ENCODE assay signal across 8 mouse cellular contexts in genomic region chr17:32036509-32037438, GRCm38 (mm10). TPM values are rescaled to one million over a fixed set of nuclear protein-coding genes. Genes with fewer than 3 reads are reported as not detected.
DNase-seq lines count a peak whose midpoint lies in the region; ATAC-seq and TF ChIP-seq lines count a peak whose summit lies in the region.

No protein-coding gene starts in this region.

- peak; percentile 80 for ATAC-seq in hindbrain, embryonic 15.5 days (ENCODE audit: low FRiP score, low read depth)
- ATAC-seq in midbrain, embryonic 11.5 days (ENCODE audit: low FRiP score) = peak; percentile 70; the same call in 1 of the 2 replicates

- no peaks in the 10 kb centered on the region for H3K9me3 ChIP-seq in hindbrain, embryonic 15.5 days
- no peaks in the 10 kb centered on the region for H3K9me3 ChIP-seq in midbrain, embryonic 11.5 days (ENCODE audit: control insufficient read depth, low read length)

- H3K9ac ChIP-seq in hindbrain, embryonic 15.5 days = peak overlapping the region; percentile 74
- peak overlapping the region; percentile 89 for H3K9ac ChIP-seq in midbrain, embryonic 11.5 days (ENCODE audit: low read length)

- TF ChIP-seq POLR2A in thymus, adult 2 months (IDR thresholded peaks at IDR 0.05; ENCODE audit: control insufficient read depth, extremely low read depth, insufficient read depth, low read length, poor library complexity) = no peak

- DNase-seq in adrenal gland, postnatal 10 days = peak; percentile 39
- DNase-seq in adrenal gland, postnatal 4 days (ENCODE audit: low spot score in 2 of 2) = no peak
- DNase-seq in thymus, adult 2 months = no peak
- DNase-seq in thymus, postnatal 4 days = no peak
- DNase-seq in midbrain, embryonic 11.5 days (ENCODE audit: low spot score, missing footprints) = peak; percentile 89
- no peak for DNase-seq in gastrocnemius, postnatal 25 days
- DNase-seq in frontal cortex, postnatal 10 days (ENCODE audit: low spot score in 2 of 2) = no peak

- H3K4me2 ChIP-seq in hindbrain, embryonic 15.5 days = peak overlapping the region; percentile 92
- H3K4me2 ChIP-seq in midbrain, embryonic 11.5 days = peak overlapping the region; percentile 92

- peaks cover 11% of the 10 kb centered on the region for H3K4me1 ChIP-seq in thymus, adult 2 months (replicated peaks; ENCODE audit: control insufficient read depth, insufficient read depth, low read length)
- H3K4me1 ChIP-seq in hindbrain, embryonic 15.5 days (replicated peaks) = peaks cover 27% of the 10 kb centered on the region
- H3K4me1 ChIP-seq in midbrain, embryonic 11.5 days (ENCODE audit: control insufficient read depth, insufficient read depth, low read length) = peaks cover 13% of the 10 kb centered on the region

- H3K36me3 ChIP-seq in thymus, adult 2 months (ENCODE audit: control insufficient read depth, insufficient read depth, low read length) = no peaks in the 10 kb centered on the region
- H3K36me3 ChIP-seq in hindbrain, embryonic 15.5 days = no peaks in the 10 kb centered on the region
- H3K36me3 ChIP-seq in midbrain, embryonic 11.5 days (ENCODE audit: control insufficient read depth, insufficient read depth, low read length) = 0 out of 2 replicates have a peak, but pooled peaks cover 2% of the 10 kb centered on the region

- WGBS in thymus, adult 2 months = under 1% methylated on average over 46 of the region's 46 CpGs
- under 1% methylated on average over 46 of the region's 46 CpGs for WGBS in hindbrain, embryonic 15.5 days
- under 1% methylated on average over 46 of the region's 46 CpGs for WGBS in midbrain, embryonic 11.5 days

- no peak for TF ChIP-seq CTCF in thymus, adult 2 months (IDR thresholded peaks at IDR 0.05; ENCODE audit: borderline replicate concordance, control insufficient read depth, extremely low read depth, insufficient read depth, low read length, poor library complexity)

- no peaks in the 10 kb centered on the region for H3K27me3 ChIP-seq in thymus, adult 2 months (ENCODE audit: control insufficient read depth, insufficient read depth, low read length)
- H3K27me3 ChIP-seq in hindbrain, embryonic 15.5 days = no peaks in the 10 kb centered on the region
- H3K27me3 ChIP-seq in midbrain, embryonic 11.5 days (ENCODE audit: control insufficient read depth, insufficient read depth, low read length) = no peaks in the 10 kb centered on the region

- peak overlapping the region; percentile 71 for H3K4me3 ChIP-seq in thymus, adult 2 months (ENCODE audit: control insufficient read depth, insufficient read depth, low read length)
- peak overlapping the region; percentile 80 for H3K4me3 ChIP-seq in hindbrain, embryonic 15.5 days
- peak overlapping the region; percentile 90 for H3K4me3 ChIP-seq in midbrain, embryonic 11.5 days (ENCODE audit: low read depth, low read length)

- H3K27ac ChIP-seq in thymus, adult 2 months (ENCODE audit: control insufficient read depth, insufficient read depth, low read length) = no peak overlapping the region
- peak overlapping the region; percentile 84 for H3K27ac ChIP-seq in hindbrain, embryonic 15.5 days (replicated peaks)
- peak overlapping the region; percentile 48; the same call in 1 of the 2 replicates for H3K27ac ChIP-seq in midbrain, embryonic 11.5 days (ENCODE audit: low read depth, low read length)

RNA-seq across cellular contexts. Expression of gene Hsf2bp, which starts 0.6 kb away (rescaled TPM):
- total RNA-seq in adrenal gland, postnatal 10 days (2021) = 1 to 10 TPM; 1.4 to 1.7 TPM
- 1 to 10 TPM; 1.9 TPM for total RNA-seq in adrenal gland, postnatal 4 days (2021)
- polyA plus RNA-seq in thymus, adult 2 months (2012; rRNA removed) = 0.32 and 0.54 TPM in 2 replicates
- 0.48 and 0.49 TPM in 2 replicates for polyA plus RNA-seq in hindbrain, embryonic 15.5 days (2015; fragmentation: Nextera tagmentation; extraction: Ambion mirVana)
- 0.57 and 0.60 TPM in 2 replicates for polyA plus RNA-seq in midbrain, embryonic 11.5 days (2014; fragmentation: Nextera tagmentation; extraction: Ambion mirVana)
- under 1 TPM; 0.92 to 0.99 TPM for total RNA-seq in gastrocnemius, postnatal 25 days (2021)

RNA-seq across cellular contexts. Expression of gene Rrp1b, which starts 0.9 kb away (rescaled TPM):
- total RNA-seq in adrenal gland, postnatal 10 days (2021) = 10 to 100 TPM; 15.5 to 21.7 TPM
- 10 to 100 TPM; 29.2 to 35.3 TPM for total RNA-seq in adrenal gland, postnatal 4 days (2021)
- 15.8 and 17.2 TPM in 2 replicates for polyA plus RNA-seq in thymus, adult 2 months (2012; rRNA removed)
- 35.1 and 36.3 TPM in 2 replicates for polyA plus RNA-seq in hindbrain, embryonic 15.5 days (2015; fragmentation: Nextera tagmentation; extraction: Ambion mirVana)
- 49.4 and 51.2 TPM in 2 replicates for polyA plus RNA-seq in midbrain, embryonic 11.5 days (2014; fragmentation: Nextera tagmentation; extraction: Ambion mirVana)
- total RNA-seq in gastrocnemius, postnatal 25 days (2021) = 1 to 10 TPM; 6.9 to 8.2 TPM

Comparison
In these comparisons a context has a peak if more than half of its experiments do, and no peak if none do; other contexts are left out.
1. DNase-seq: peak in adrenal gland, postnatal 10 days (single experiment) and midbrain, embryonic 11.5 days (single experiment); none in adrenal gland, postnatal 4 days (0 of 2), thymus, adult 2 months (single experiment), thymus, postnatal 4 days (single experiment), gastrocnemius, postnatal 25 days (single experiment) and frontal cortex, postnatal 10 days (0 of 2).
2. Peak in every context shown above with its lines, with median percentiles within 50 percentile points of each other: H3K4me3 ChIP-seq.